Mouse (Mus musculus) ES-CJ7 (cell line): Measurements from ENCODE around the gene Tgm6.

ENCODE experiments used
- DNase-seq: peaks from one replicate; pipeline ENCODE4 v3.0.0; 2011; ENCODE audit warnings: low read depth, low spot score

Tgm6 gene

DNA sequence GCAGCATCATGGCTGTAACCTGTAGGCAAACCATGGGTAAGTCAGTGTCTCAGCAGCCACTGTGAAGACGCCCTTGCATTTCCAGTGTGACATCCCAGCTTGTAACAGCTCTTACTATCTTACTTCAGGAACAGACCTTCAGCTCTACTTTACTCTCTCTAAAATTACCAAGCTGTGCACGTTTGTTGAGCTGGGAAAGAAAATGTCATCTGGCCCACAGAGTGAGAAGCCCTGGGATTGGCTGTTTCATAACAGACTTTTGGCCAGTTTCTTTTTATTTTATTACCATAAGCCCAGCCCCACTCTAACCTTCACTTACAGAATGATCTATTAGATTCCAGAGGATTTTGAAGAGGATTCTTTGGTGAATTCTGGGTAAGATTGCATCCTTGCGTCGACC is at the start of gene Tgm6:
Gene Tgm6, plus strand, starts transcription at position 301 of the 400 bp plus-strand sequence.
- no peak for DNase-seq

DNA sequence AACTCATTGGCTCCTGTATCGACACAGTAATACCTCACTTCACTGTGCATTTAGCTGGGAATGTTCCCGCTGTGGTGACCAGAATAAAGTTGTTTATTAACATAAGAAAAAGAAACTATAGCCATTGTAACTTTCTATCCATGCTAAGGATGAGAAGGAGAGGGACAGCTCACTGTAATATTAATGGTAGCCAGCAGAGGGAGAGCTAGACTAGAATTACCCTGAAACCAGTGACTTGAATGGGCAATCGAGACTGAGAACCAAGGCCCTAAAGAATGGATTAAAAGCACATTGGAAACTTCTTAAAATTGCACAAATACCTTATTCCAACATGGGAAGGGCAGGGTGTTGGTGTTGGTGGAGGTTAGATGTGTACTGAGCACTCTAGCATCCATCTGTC is 44.0 kb upstream of the Tgm6 start:
- peak; percentile 40 for DNase-seq

GRCm38 (mm10) chr2:130070396-130070795 is 41.8 kb upstream of the Tgm6 start:
- no peak for DNase-seq

DNA sequence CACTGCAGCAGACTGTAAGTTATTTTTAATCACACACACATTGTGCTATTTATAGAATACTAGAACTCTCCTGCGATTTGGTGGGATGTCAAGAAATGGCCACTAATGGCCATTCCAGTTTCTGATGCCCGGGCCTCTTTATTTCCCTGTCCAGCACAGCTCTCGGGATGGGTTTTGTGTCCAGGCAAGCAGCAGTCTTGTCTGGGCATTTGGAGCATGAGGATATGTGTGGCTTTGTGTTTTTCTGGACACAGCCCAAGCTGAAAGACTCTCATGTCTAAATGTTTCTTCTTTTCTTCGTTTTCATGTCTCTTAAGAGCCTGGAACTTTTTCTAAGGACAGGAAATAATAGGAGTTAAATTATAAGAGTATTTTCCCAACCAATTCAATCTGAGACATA is 588 bp downstream of the Tgm6 start:
- DNase-seq, result no peak

- no peak for DNase-seq
Observed at GRCm38 (mm10) chr2:130113379-130113778, 1.2 kb downstream of the Tgm6 start.

- DNase-seq, result no peak
Observed at GRCm38 (mm10) chr2:130118649-130119048, 6.4 kb downstream of the Tgm6 start.

GRCm38 (mm10) chr2:130125279-130126059 is 13.3 kb downstream of the Tgm6 start:
- no peak for DNase-seq

DNA sequence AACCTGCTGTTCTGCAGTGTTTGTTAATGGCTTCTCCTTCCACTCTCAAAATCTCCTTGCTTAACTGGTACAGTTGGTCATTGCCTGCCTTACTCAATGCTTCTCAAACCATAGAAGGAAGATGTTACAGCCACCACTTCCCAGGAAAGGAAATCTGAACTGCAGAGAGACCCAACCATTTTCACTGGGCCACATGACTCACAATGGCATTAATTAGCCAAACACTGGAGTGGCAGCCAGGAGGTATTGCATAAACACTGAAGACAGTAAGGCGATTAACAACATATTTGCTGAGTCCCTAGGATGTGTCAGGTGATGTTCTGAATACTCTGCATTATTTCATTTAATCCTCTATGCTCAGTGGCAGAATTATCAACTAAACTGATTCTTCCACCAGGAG is 13.9 kb downstream of the Tgm6 start:
- no peak for DNase-seq

GRCm38 (mm10) chr2:130129687-130130086 is 17.5 kb downstream of the Tgm6 start:
- no peak for DNase-seq

- DNase-seq, result no peak
Observed at GRCm38 (mm10) chr2:130143011-130143410, 30.8 kb downstream of the Tgm6 start.

DNA sequence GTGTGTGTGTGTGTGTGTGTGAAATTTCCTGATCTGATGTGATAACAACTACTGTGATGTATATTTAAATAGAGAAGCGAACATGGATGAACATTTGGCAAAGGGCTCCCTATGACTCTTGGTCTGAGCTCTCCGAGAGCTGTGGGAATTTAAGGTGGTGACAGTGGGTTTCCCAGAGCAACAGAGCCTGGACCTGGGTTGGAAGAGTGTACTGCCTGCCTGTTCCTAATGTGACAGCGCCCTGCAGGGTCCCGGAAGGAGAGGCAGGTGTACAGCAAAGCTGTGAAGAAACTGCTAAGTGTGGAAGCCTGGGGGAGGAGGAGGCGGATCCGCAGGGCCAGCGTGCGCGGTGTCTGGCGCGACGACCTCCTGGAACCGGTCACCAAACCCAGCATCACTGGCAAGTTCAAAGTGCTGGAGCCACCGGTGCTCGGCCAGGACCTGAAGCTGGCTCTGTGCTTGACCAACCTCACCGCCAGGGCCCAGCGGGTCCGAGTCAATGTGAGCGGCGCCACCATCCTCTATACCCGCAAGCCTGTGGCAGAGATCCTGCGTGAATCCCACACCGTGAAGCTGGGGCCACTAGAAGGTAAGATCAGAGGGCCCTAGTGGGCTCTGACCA is 32.6 kb downstream of the Tgm6 start:
- DNase-seq, result peak; percentile 12

GRCm38 (mm10) chr2:130146089-130146668 is 34.0 kb downstream of the Tgm6 start:
- DNase-seq, result no peak

DNA sequence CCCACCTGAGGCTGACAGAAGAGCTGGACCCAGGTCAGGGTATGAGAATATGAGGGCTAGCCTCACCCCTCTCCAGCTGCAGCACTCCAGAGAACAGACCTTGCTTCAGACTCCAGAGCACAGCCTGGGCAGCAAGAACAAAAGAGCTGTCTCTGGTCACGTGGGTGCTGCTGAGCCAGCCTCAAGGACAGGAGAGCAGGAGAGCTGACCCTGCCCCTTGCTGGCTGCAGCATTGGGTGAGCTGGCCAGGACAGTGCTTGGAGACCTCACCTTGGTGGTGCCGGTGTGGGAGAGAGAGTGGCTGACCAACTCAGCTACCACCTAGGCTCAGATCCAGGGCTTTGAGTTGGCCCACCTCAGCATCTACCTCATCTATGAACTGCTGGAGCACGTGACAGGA is 43.0 kb downstream of the Tgm6 start:
- no peak for DNase-seq

- DNase-seq, result no peak
Observed at GRCm38 (mm10) chr2:130155851-130156250, 43.6 kb downstream of the Tgm6 start.

DNA sequence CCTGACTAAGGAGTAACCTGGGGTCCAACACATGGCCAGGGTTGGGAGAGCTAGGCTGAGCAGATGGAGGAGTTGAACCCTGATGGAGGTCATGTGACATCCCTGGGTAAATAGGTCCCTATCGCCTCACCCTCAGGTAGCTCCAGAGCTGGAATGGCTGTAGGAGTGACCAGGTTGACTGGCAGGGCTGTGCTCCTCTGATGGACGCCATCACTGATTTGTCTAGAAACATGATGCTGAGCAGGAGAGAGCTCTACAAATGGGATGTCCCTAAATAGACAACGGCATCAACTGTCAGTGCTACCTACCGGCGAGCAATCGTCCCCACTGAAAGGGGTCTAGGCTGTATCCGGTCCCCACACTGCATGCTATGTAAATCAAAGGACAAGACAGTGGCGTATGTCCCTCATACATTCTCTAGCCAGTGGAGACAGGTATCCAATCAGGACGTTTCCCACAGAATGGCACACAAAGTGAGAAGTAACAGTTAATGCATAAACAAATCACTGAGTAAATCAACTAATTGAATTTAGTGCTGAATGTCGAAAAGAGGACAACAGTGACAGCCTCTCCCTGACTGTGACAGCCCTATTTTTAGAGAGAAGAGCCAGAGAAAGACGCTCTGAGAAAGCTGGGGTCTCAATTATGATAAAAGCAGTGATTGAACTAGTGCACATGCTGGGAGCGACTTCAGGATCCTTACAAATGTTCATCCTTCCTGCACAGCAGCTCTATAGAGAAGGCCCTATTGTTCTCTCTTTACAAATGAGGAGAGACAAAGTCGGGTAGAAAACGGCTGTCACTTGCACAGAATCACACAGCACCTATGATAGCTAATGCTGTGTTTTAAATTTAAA is 45.2 kb downstream of the Tgm6 start:
- no peak for DNase-seq

GRCm38 (mm10) chr2:130158088-130158437 is 45.8 kb downstream of the Tgm6 start:
- DNase-seq, result no peak

DNA sequence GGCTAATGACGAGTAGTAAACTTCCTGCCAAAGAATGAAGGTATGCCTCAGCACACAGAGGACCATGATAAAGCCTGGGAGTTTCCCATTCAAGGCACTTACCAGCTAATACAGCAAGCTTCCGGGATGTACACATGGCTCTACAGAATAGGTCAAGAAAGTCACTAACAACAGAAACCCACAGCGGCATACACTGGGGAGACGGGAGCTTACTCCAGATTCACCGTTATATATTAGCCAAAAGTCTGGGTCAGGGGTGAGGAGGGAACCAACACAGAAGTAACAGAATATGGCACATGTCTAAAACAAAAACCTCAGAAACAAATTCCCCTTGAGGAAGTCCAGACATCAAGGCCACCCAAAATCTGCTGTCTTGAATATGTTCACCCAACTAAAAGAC is 50.5 kb downstream of the Tgm6 start:
- DNase-seq, result no peak

- DNase-seq, result peak; percentile 65
Observed at GRCm38 (mm10) chr2:130166311-130167214, 54.3 kb downstream of the Tgm6 start.

GRCm38 (mm10) chr2:130167861-130168260 is 55.6 kb downstream of the Tgm6 start:
- DNase-seq, result peak; percentile 55

DNA sequence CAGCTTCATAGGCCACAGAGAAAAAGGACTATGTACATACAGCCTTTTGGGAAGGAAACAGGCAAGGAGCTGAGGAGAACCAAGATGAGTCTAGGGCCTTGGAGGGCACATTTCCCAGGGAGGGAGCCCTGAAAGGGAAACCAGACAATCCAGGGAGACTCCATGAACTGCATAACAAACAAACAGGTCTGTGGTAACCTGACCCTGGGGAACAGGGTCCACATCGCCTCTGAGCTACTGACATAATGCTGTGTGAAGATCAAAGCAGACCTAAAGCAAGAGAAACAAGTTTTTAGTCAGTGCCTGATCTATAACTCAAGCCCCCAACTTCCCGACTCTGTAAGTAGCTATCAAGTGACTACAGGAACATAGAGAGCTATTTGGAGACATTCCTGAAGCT is 59.5 kb downstream of the Tgm6 start:
- no peak for DNase-seq

GRCm38 (mm10) chr2:130176820-130177219 is 64.6 kb downstream of the Tgm6 start:
- peak; percentile 35 for DNase-seq
